Mouse (Mus musculus): ENCODE results near the gene Spaca4. TPM values are rescaled to one million over a fixed set of nuclear protein-coding genes. Genes with fewer than 3 reads are reported as not detected.

Spaca4 gene
- total and polyA plus RNA-seq, 3 experiments: 0.38 TPM; not detected in 2

GRCm38 (mm10) chr7:45699523-45700141, 26.0 kb downstream of the Spaca4 start, which contains the start of gene Car11:
Gene Car11 (plus strand): TSS chr7:45699843.
- peaks cover 0 to 4% of the 10 kb centered on the region in 2 experiments; a peak in 2 of 4 replicates for H3K27me3 ChIP-seq (ENCODE audit: control insufficient read depth in 1 of 2, insufficient read depth in 2 of 2, low read length in 2 of 2)
- DNase-seq (ENCODE audit: low read depth, low spot score): no peak
- H3K79me2 ChIP-seq (ENCODE audit: control insufficient read depth, insufficient read depth, low read length, poor library complexity): no peaks in the 10 kb centered on the region; the same call in 1 of the 2 replicates
- H3K4me1 ChIP-seq (ENCODE audit: control insufficient read depth in 1 of 2, insufficient read depth in 2 of 2, low read length in 2 of 2): peaks cover 0 to 6% of the 10 kb centered on the region in 2 experiments; a peak in 2 of 4 replicates
- H3K36me3 ChIP-seq (ENCODE audit: control insufficient read depth in 1 of 2, insufficient read depth in 2 of 2, low read length in 2 of 2): no peaks in the 10 kb centered on the region
- no peaks in the 10 kb centered on the region for H3K9me3 ChIP-seq (replicated peaks; ENCODE audit: insufficient read depth, low read length)
- H3K4me3 ChIP-seq (ENCODE audit: control insufficient read depth in 1 of 2, insufficient read depth in 1 of 2, low read depth in 2 of 2, low read length in 2 of 2): peak within 1 kb of the TSS; percentile 10 to 12; a peak in 2 of 4 replicates
- peak within 1 kb of the TSS; percentile 60 for H3K9ac ChIP-seq (ENCODE audit: control insufficient read depth, low read depth, low read length, poor library complexity, severe bottlenecking)
- TF ChIP-seq CHD2 (IDR thresholded peaks at IDR 0.05; ENCODE audit: low read length) (no peak), TCF12 (IDR thresholded peaks at IDR 0.05; ENCODE audit: low read depth, low read length) (no peak), MAZ (IDR thresholded peaks at IDR 0.05; ENCODE audit: low read depth, low read length) (no peak), CHD1 (IDR thresholded peaks at IDR 0.05; ENCODE audit: low read depth, low read length) (no peak), POLR2A (IDR thresholded peaks at IDR 0.05; ENCODE audit: control insufficient read depth in 1 of 2, insufficient read depth in 1 of 2, low read depth in 1 of 2, low read length in 2 of 2, poor library complexity in 1 of 2) (no peak), MAX (IDR thresholded peaks at IDR 0.05; ENCODE audit: low read length) (no peak), SMC3 (IDR thresholded peaks at IDR 0.05; ENCODE audit: low read depth, low read length) (no peak), RCOR1 (IDR thresholded peaks at IDR 0.05; ENCODE audit: low read depth, low read length) (no peak), POLR2AphosphoS2 (IDR thresholded peaks at IDR 0.05; ENCODE audit: low read length) (no peak), MYB (IDR thresholded peaks at IDR 0.05; ENCODE audit: low read depth, low read length) (no peak)
- no peak within 1 kb of the TSS for H3K27ac ChIP-seq (ENCODE audit: control insufficient read depth, low read depth, low read length)

- no peak overlapping the region for H3K9ac ChIP-seq (ENCODE audit: control insufficient read depth, low read depth, low read length, poor library complexity, severe bottlenecking)
- no peaks in the 10 kb centered on the region for H3K9me3 ChIP-seq (replicated peaks; ENCODE audit: insufficient read depth, low read length)
- DNase-seq (ENCODE audit: low read depth, low spot score): no peak
- no peak overlapping the region for H3K4me3 ChIP-seq (ENCODE audit: control insufficient read depth in 1 of 2, insufficient read depth in 1 of 2, low read depth in 2 of 2, low read length in 2 of 2)
- TF ChIP-seq MAFK (IDR thresholded peaks at IDR 0.05; ENCODE audit: borderline replicate concordance, low read depth, low read length) (no peak), E2F4 (IDR thresholded peaks at IDR 0.05; ENCODE audit: borderline replicate concordance, low read depth, low read length) (no peak), CTCF (IDR thresholded peaks at IDR 0.05 in 2 of 3, conservative IDR thresholded peaks at IDR 0.05 in 1 of 3; ENCODE audit: control insufficient read depth in 1 of 3, insufficient read depth in 1 of 3, low read depth in 2 of 3, low read length in 3 of 3, poor library complexity in 1 of 3, severe bottlenecking in 1 of 3) (no peak), USF2 (IDR thresholded peaks at IDR 0.05; ENCODE audit: borderline replicate concordance in 1 of 2, insufficient read depth in 1 of 2, low read depth in 1 of 2, low read length in 2 of 2) (no peak), KAT2A (conservative IDR thresholded peaks at IDR 0.05; ENCODE audit: low read depth, low read length) (no peak), MXI1 (IDR thresholded peaks at IDR 0.05; ENCODE audit: low read depth, low read length) (no peak), ZNF384 (IDR thresholded peaks at IDR 0.05; ENCODE audit: low read depth, low read length) (no peak), CHD1 (IDR thresholded peaks at IDR 0.05; ENCODE audit: low read depth, low read length) (no peak), MYC (IDR thresholded peaks at IDR 0.05; ENCODE audit: low read depth, low read length) (no peak), ZC3H11A (IDR thresholded peaks at IDR 0.05; ENCODE audit: low read depth, low read length) (no peak), TBP (IDR thresholded peaks at IDR 0.05; ENCODE audit: low read depth, low read length) (no peak), RAD21 (IDR thresholded peaks at IDR 0.05; ENCODE audit: low read depth, low read length) (no peak)
- H3K79me2 ChIP-seq (ENCODE audit: control insufficient read depth, insufficient read depth, low read length, poor library complexity): no peaks in the 10 kb centered on the region
- no peak overlapping the region for H3K27ac ChIP-seq (ENCODE audit: control insufficient read depth, low read depth, low read length)
- no peaks in the 10 kb centered on the region for H3K36me3 ChIP-seq (ENCODE audit: control insufficient read depth in 1 of 2, insufficient read depth in 2 of 2, low read length in 2 of 2)
- peaks cover 0 to 6% of the 10 kb centered on the region in 2 experiments; a peak in 2 of 4 replicates for H3K4me1 ChIP-seq (ENCODE audit: control insufficient read depth in 1 of 2, insufficient read depth in 2 of 2, low read length in 2 of 2)
- H3K27me3 ChIP-seq (ENCODE audit: control insufficient read depth in 1 of 2, insufficient read depth in 2 of 2, low read length in 2 of 2): peaks cover 0 to 4% of the 10 kb centered on the region in 2 experiments; a peak in 2 of 4 replicates
Measured at GRCm38 (mm10) chr7:45697894-45698293, 27.7 kb downstream of the Spaca4 start.

Data from MEL (cell line).